Mouse (Mus musculus): Measurements from ENCODE around the gene Olfr432. TPM values are rescaled to one million over a fixed set of nuclear protein-coding genes. Genes with fewer than 3 reads are reported as not detected.

The Olfr432 gene
- not detected for total RNA-seq (2023)

DNA sequence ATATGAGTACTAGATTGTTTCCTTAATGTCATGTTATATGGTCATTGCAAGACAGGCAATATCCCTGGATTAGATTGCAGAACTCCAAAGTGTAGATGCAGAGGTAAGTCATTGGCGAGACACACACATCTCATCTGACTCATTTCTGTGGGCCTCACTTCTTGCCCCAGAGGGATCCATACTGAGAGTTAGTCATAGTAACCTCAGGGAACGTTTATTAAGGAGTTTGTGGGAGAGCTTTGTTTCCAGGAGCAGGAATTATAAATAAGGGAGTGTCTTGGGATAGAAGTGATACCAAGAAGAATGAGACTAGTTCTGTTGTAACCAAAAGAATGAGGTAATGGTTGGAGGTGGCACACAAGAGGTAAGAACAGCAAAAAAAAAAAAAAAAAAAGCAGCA, at the start of gene Olfr432:
TSS of gene Olfr432 (plus strand) at position 313 of the 400 bp plus-strand sequence.

DNA sequence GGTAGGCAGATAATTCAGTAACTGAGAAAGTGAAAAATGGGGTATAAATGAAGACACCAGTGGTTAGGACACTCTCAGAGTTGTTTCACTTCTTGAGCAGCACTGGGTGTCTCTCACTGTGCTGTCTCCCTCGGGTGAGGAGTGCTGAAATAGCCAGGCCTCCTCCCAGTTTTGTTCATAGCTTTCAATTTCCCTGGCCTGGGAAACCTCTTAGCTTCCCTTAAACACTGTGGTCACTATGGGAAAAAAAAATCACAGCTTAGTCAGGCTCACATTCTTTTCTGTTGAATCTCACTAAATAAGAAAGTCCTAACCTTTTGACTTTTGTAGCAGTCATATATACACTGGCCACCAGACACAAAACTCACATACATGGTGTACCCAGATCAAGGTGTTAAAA, 17.3 kb upstream of the Olfr432 start, which contains the start of gene Ifi205:
TSS of gene Ifi205 (minus strand) at position 113 of the 400 bp plus-strand sequence.

DNA sequence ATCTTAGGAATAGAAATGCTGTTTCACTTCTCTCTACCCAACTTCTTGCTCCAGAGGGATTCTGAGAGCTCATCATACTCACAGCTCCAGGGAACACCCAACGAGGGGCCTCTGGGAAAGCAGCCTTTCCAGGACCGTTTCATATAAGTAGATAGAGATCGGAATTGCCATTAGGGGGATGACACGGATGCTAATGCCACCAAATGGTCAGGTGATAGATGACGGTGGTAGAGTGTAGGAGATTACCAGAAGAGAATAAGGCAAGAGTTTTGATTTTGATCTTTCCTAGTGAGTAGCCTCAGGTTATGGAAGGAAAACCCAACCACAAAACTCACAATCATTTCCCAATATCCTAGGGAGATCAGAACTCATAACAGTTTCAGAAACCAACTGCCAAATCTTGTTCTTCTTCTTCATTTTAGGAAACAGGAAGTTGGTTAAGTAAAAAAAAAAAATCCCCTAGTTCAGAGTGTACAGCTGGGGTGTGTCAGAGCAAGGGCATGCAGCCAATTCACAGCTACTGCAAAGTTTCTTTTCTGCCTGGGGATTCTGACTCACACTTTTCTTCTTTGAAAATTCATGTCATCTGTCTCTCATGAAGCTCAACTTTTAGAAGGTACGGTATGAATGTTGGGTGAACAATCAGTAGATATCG, 8.4 kb upstream of the Olfr432 start, which contains the start of gene Olfr433:
TSS of gene Olfr433 (plus strand) at position 183 of the 655 bp plus-strand sequence.

DNA sequence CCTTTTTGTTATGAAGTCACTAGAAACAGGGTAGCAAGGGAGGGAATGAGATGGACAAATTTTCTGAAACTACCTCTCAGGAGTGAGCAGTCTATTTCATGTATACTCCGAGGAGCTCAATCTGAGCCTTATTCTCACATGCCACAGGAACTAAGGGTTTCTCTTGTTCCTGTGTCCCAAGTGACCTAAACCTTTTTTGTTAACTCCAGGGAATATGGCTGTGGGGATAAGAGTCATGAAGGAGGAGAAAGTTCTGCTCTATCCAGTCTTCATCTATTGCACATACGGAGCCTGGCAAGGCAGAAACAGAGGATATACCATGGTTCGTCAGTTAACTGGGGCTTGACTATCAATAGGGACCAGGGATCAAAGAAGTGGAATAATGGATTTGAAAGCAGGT, 17.3 kb downstream of the Olfr432 start, which contains the start of gene Olfr430:
TSS of gene Olfr430 (plus strand) at position 301 of the 400 bp plus-strand sequence.

DNA sequence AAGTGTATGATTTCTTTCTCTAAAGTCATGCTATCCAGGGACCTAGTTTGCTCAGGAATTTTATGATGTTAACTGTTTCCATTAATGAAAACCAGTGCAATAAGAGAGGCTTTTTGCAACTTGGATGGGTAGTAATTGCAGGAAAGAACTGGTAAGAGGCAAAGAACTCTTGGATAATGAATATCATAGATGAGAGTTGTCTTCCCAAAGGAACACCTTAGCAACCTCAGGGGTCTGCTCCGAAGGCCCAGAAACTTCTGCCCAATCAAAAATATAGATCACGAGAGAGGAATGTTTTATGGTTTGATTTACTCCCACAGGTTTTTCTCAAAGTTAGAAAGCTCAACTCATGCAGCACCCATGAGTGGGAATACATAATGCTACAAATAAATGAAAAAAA, 35.0 kb downstream of the Olfr432 start, which contains the start of gene Olfr429:
TSS of gene Olfr429 (plus strand) at position 301 of the 400 bp plus-strand sequence.

DNA sequence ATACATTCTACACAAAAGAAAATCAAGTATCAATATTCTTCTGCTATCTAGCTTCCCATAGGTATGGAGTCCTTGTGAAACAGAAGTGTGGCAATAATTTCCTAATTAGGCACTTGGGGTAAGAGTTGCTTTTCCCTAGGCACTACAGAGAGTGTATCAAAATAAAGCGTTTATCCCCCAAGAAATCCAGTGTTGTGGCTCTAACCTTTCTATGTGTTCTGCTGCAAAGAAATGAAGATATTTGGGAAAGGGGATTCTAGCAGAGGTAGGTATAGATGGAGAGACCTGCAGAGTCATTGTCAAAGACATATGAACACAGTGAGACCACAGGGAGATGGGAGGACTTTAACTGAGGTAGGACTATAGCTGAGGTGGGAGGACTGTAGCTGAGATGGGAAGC, 47.6 kb downstream of the Olfr432 start, which contains the start of gene Olfr427:
TSS of gene Olfr427 (plus strand) at position 301 of the 400 bp plus-strand sequence.

Other genes starting within 250 kb of the Olfr432 start
- gene Ifi211, start 136.2 kb upstream of the Olfr432 start, total RNA-seq (2023), result under 1 TPM in 1 of 2 experiments, not detected in 1; 0.44 TPM
- 100 to 1,000 TPM; 530 to 659 TPM for gene Mndal, start 106.7 kb upstream of the Olfr432 start, total RNA-seq (2023)
- 100 to 1,000 TPM; 289 to 326 TPM for gene Ifi203, start 106.5 kb upstream of the Olfr432 start, total RNA-seq (2023)
- gene Ifi202b, start 66.5 kb upstream of the Olfr432 start, total RNA-seq (2023), result not detected
- gene Ifi205, start 17.4 kb upstream of the Olfr432 start, total RNA-seq (2023), result 1 to 10 TPM; 6.0 to 6.6 TPM
- under 1 TPM; 0.52 to 0.53 TPM for gene Olfr433, start 8.5 kb upstream of the Olfr432 start, total RNA-seq (2023)
- not detected for gene Olfr430, start 17.4 kb downstream of the Olfr432 start, total RNA-seq (2023)
- gene Olfr429, start 35.1 kb downstream of the Olfr432 start, total RNA-seq (2023), result not detected
- gene Olfr427, start 47.7 kb downstream of the Olfr432 start, total RNA-seq (2023), result not detected
- gene Olfr231, start 72.0 kb downstream of the Olfr432 start, total RNA-seq (2023), result not detected
- not detected for gene Olfr424, start 82.3 kb downstream of the Olfr432 start, total RNA-seq (2023)
- not detected for gene Olfr420, start 106.4 kb downstream of the Olfr432 start, total RNA-seq (2023)
- gene Spta1, start 123.6 kb downstream of the Olfr432 start, total RNA-seq (2023), result under 1 TPM in 1 of 2 experiments, not detected in 1; 0.20 TPM
- not detected for gene Olfr419, start 202.9 kb downstream of the Olfr432 start, total RNA-seq (2023)